Mouse (Mus musculus): ENCODE measurements around the gene Uvrag.
"Not testable (repeated sequence)": the region's sequence is repeated elsewhere in the genome, so short reads cannot be mapped to it uniquely, and the experiment has no call there.

The Uvrag gene

DNA sequence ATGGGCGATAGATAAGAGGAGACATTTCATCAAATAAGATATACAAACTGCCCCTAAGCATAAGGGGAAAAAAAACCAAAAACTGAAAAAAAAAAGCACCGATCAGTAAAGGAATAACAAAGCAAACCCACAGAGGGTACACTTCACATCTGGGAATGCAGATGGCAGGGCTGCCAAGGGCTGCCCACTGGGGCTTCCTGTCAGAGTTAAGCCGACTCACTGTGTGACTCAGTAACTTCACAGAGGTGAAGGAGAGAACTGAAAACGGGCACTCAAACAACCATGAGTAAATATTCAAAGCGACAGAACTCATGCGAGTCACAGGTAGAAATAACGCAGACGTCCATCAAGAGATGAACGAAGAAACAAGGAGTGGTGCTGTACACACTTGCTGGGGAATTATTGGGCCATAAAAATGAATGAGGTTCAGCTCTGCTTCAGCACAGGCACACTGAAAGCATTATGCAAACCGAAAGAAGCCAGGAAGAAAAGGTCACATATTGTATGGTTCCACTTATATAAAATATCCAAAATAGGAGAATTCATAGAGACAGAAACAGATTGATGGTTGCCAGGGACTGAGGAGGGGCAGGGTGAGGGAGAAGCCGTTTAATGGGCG is 164.0 kb downstream of the Uvrag start:
- DNase-seq (ENCODE audit: low read depth, low spot score), result no peak

DNA sequence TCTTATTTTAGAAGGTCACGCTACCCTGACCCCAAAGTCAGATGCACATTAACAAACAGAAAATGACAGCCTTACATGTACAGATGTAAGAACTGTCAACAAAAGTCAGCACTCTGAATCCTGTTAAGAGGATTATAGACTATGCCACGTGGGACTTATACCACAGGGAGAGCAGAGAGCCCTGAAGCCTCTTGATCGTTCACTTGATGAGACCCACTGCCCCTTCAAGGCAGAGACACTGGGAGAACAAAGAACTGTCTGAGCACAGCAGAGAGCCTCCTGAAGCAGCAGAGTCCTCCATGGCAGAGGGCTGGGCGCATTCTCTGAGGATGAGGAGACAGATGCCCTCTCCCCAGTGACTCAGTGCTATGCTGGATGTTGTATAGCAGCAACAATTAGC is 166.4 kb downstream of the Uvrag start:
- no peak for DNase-seq (ENCODE audit: low read depth, low spot score)

- DNase-seq (ENCODE audit: low read depth, low spot score), result no peak
Observed at GRCm38 (mm10) chr7:98970721-98971120, 170.2 kb downstream of the Uvrag start.

GRCm38 (mm10) chr7:98968741-98969395 is 172.1 kb downstream of the Uvrag start:
- DNase-seq (ENCODE audit: low read depth, low spot score), result no peak

GRCm38 (mm10) chr7:98968082-98968674 is 172.8 kb downstream of the Uvrag start:
- no peak for DNase-seq (ENCODE audit: low read depth, low spot score)

DNA sequence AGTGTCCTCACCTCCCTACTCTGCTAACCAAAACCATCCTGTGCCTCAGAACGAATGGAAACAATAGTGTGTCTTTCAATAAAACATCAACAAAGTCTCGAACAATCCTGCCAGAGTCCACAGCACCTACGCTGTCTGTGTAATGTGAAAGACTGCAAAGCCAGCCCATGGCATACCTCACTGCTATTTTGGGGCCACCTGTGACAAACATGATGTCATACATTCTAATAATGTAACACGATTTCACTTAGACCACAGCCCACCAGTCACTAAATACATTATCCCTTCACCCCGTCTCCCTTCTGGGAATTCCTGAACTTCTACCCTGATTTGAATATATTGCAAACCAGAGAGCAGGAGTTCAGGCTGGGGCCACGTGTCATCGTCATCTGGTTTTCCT is 173.3 kb downstream of the Uvrag start:
- no peak for DNase-seq (ENCODE audit: low read depth, low spot score)

DNA sequence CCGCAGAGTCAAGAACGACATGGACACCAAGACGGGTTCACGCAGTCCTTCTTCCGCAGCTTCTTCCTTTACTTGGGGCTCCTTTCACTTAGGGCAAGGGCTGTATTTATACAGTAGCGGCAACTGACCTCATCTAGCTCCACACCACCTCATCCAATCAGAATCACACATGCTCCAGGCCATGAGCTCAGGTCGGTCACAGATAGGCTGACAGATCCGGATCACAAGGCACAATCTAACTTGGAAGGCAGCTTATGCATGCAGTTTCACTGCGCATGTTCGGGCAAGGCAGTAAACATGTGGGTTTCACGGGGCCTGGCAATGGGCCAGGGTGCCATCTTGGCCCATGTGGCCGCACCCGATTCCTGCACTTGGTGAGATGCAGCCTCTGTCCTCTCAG is 177.4 kb downstream of the Uvrag start:
- not testable (repeated sequence) for DNase-seq (ENCODE audit: low read depth, low spot score)

DNA sequence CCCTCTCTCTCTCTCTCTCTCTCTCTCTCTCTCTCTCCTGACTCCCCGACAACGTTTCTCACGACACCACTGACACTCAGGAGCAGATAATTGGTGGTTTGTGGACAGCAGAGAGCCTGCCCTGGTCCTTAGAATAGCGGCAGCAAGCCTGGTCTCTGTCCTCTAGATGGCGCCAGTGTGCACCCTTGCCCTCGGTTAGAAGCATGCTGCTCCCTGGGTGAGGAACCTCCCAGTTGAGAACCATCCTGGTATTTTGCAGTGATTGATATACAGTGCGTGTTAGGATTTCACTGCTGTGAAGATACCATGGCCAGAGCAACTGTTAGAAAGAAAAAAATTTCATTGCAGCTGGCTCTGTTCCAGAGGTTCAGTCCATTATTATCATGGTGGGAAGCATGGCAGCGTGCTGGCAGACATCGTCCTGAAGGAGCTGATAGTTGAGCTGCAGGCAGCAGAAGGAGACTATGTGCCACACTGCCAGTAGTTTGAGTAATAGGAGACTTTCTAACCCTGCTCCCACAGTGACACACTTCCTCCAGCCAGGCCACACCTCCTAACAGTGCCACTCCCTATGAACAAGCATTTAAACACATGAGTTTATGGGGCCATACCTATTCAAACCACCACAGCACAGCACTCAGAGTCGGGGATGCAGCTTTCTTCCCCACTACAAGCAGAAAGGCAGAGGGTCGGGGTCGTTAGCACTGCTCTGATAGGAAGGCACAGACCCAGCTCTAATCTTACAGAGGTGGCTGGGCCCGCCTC is 178.2 kb downstream of the Uvrag start:
- DNase-seq (ENCODE audit: low read depth, low spot score), result peak; percentile 63

DNA sequence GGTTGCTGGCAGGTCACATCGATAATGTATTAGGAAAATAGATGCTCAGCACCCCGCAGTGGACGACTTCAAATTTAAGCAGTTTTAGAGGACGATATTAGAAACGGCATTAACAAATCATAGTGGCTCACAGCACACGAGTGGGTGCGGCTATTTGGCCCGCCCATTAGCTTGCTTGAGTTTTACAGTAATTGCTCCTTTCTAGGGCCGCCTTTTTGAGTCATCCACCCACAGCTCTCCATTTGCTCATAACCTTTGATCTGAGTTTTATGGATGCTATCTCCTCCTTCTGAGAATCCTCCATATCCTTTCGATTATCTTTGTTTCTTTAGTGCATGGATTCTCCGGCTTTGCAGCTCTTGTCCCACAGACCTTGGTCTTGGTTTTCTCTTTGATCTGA is 178.9 kb downstream of the Uvrag start:
- DNase-seq (ENCODE audit: low read depth, low spot score), result no peak

DNA sequence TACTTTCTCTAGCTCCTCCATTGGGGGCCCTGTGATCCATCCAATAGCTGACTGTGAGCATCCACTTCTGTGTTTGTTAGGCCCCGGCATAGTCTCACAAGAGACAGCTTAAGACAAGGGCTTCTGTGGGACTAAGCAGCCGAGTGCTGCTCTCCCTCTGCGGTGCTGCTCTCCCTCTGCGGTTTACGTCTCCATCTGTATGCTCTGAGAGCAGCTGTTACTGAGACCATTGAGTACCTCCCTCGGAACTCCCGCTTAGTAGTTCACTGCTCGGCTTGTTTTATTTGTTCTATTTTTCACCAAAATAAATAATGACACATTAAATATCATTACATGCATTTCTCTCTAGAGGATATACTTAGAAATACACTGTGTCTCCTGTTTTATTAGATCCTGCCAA is 180.7 kb downstream of the Uvrag start:
- no peak for DNase-seq (ENCODE audit: low read depth, low spot score)

- no peak for DNase-seq (ENCODE audit: low read depth, low spot score)
Observed at GRCm38 (mm10) chr7:98959246-98959645, 181.7 kb downstream of the Uvrag start.

GRCm38 (mm10) chr7:98958172-98958571 is 182.8 kb downstream of the Uvrag start:
- no peak for DNase-seq (ENCODE audit: low read depth, low spot score)

DNA sequence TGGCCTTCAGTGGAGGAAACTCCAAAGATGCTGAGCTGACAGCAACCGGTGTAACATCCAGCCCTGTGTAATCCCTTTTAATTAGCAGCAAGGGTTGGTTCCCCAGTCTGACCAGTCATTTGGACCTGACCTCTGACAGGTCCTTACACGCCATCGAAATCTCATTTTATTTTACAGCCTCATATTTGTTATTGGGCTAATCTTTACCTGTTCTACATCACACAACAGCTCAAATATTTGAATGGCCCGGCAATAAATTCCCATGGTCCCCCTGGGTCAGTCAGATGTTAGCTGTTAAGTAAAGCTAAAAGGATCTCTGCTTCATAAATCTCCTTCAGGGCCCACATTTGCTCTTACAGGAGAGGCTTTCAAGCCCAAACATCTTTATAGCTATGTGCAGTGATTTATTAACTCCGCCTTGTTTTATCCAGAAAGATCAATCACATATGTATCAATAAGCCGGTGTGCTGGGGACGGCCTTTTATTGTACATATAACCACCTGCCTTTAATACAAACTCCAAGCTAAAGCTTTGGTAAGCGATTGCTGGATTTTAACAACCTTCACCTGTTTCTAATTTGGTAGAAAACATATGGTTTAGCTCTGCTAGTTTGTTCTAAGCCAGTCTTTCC is 183.7 kb downstream of the Uvrag start:
- no peak for DNase-seq (ENCODE audit: low read depth, low spot score)

DNA sequence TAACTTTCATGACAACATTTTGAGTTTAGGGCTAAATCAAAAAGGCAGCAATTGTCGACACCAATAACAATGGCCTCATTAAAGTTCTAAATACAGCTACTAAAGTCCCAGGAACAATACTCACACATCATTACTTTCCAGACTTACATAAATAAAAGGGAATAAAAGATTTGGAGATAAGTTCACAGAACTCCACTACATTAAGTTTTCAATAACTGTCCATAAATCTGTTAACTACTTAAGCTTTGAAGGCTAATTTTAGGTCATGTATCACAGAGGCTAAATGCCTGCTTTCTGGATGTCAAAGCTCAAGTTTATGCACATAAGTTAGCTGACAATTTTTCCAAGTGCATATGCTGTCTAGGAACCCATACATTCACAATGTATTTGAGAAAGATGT is 184.3 kb downstream of the Uvrag start:
- DNase-seq (ENCODE audit: low read depth, low spot score), result no peak

GRCm38 (mm10) chr7:98953649-98954048 is 187.3 kb downstream of the Uvrag start:
- DNase-seq (ENCODE audit: low read depth, low spot score), result no peak

DNA sequence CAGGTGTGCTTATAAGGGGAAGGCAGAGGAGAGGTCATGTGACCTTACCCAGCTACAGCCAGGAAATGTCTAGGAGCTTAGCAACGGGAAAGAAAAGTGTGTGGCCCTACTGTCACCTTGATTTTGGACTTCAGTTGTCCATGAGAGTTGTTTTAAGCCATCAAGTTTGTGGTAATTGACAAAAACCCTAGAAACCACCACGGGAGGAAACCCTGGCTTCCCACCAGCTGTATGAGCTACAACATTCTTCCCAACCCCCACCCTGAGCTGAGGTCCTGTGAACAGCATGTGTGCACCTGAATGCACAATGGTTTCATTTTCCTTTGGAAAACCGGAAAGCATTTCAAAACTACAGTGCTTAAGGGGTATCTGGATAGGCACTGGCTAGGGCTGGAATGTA is 196.0 kb downstream of the Uvrag start:
- DNase-seq (ENCODE audit: low read depth, low spot score), result no peak

- no peak for DNase-seq (ENCODE audit: low read depth, low spot score)
Observed at GRCm38 (mm10) chr7:98943687-98944086, 197.3 kb downstream of the Uvrag start.

DNA sequence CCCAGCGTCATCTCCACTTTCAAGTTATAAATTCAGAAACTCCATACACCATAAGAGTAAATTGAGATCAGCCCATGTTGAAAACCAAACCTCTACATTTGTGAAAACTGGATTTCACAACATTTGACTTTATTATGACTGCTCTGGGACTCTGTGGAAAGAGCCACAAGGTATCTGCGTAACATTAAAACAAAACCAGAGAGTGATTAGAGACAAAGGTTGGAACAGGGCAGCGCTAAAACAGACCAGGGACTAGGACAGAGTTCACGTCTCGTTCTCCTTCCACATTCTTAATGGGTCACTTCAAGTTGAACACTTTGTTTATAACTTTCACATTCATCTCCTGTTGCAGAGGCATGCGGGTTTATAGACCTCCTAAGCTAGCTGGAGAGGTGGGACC is 198.2 kb downstream of the Uvrag start:
- DNase-seq (ENCODE audit: low read depth, low spot score), result no peak

- no peak for DNase-seq (ENCODE audit: low read depth, low spot score)
Observed at GRCm38 (mm10) chr7:98939194-98939593, 201.7 kb downstream of the Uvrag start.

GRCm38 (mm10) chr7:98938621-98939020 is 202.3 kb downstream of the Uvrag start:
- no peak for DNase-seq (ENCODE audit: low read depth, low spot score)

DNA sequence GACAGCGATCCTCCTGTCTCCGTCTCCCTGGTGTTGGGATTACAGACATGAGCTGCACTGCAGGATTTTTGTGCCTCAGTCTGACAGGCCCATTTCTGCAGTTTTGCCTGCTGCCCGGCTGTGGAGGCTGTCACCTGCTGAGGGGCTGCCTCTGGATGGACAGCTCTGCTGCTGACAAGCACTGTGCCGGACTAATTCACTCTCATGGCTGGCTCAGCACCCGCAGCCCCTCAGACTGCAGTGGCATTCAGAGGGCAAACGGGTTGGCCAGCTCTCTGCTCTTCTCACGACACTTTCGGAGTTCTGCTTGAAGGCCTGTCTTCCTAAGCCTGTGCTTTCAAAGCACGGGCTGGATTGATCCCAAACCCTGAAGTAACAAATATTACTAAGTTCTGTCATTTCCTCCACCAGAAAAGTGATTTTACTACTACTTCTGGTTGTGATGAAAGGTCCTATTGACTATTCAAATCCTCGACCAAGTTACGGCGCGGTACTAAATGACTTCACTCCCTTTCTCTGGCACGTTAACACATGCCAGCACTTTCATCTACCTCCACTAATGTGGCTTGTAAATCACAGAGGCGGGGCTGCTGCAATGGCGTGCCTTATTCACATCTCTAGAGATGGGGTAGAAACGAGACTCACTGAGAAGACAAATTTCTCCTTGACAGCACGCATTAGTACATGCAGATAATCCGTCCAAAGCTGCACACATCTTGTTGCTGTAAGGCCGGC is 203.7 kb downstream of the Uvrag start:
- DNase-seq (ENCODE audit: low read depth, low spot score), result no peak

All from WW6 (cell line).